Mouse (Mus musculus): ENCODE data around the gene Spcs1. TPM values are rescaled to one million over a fixed set of nuclear protein-coding genes. Genes with fewer than 3 reads are reported as not detected.

The Spcs1 gene
- total RNA-seq (2023) = 67.8 to 75.3 TPM (median 71.6 TPM) in 4 replicates

DNA sequence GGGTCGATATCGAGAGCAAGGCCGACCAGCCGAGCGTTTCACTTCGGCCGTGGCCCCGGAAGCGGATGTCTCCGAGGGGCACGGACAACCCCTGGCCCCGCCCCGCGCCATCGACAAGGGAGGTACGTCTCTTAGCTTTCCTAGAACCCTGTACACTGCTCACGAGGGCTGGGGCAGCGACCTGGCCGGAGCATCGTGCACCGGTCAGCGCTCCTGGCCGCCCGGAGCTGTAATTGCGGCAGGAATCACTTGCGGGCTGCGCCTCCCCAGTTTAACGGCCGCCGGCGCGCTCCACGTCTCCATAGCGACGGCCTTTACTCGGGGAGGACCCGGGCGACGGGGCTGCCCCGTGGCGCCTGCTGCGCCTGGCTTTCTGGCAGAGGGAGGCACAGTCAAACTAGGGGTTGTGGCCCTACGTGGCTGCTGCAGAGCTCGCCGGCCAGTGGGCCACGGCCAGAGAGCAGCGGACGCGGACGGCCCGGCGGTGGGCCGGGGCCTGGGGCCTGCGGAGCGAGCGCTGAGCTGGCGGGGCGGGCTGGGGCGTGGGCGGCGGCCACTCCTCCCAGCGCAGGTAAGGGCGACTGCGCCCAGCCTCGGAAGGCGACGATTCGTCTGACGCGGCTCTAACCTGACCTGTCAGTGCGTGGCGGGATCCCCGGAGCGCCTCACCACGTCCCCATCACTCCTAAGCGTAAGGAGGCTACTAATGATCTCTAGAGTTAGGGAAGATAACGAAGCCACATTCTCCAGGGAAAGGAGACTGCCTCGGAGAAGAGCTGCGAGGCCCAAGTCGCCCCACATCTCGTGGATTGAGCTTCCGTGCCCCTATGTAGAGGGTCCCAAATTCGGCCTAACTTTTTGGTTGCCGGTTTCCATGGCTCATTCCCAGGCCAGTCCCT lies at the start of gene Spcs1, which contains the start of gene Glt8d1:
Gene Spcs1 (minus strand): TSS at position 366 of the 899 bp plus-strand sequence.
Gene Glt8d1 (plus strand): TSS at position 94 of the 899 bp plus-strand sequence.

DNA sequence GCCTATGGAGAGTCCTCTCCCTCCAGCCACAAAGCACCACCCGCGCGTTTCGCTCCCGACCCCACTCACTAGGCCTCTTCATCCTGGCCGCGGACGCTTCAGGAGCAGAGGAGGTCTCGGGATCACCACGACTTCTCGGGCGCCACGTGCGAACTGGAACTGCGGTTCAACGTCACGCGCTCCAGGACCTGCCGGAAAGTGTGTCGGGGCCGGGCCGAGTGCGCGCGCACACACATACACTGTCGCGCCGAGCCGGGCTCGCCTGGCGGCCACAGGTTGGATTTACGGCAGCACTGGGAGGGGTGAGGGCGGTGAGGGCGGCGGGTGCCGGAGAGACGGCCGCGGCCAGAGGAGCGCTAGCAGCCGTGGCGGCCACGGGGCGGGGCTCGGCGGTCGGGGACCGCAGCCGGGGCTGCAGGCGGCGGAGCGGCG lies 17.4 kb upstream of the Spcs1 start, which contains the start of the genes Pbrm1 and Gnl3:
Gene Pbrm1 (plus strand): TSS at position 279 of the 432 bp plus-strand sequence.
Gene Gnl3 (minus strand): TSS at position 293 of the 432 bp plus-strand sequence.

DNA sequence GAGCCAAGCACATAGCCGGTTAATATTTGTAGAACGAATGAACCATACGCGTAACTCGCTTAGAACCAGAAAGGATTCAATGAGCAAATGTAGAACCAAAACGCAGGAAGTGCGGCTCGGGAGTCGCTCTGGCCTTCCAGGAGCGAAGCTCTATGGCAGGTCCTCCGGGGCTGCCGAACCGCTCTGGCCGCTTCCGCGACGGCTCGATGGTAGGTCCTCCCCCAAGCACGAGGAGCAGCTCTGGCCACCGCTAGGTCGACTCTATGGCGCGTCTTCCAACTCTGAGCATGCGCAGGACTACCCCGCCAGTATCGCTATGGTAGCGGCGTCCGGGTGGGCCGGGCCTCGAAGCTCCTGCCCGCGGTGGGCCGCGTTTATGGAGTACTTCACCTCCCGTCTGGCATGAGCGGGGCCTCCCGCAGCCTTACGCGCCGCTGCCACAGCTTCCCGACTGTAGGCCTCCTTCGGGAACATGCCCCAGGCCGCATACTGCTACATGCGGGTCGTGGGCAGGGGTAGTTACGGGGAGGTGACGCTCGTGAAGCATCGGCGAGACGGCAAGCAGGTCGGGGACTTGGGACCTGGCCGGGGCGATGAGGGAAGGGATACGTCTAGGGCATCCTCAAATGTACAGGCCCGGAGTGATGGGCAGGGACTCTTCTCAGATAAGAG lies 50.2 kb downstream of the Spcs1 start, which contains the start of gene Nek4:
Gene Nek4 (plus strand): TSS at position 224 of the 672 bp plus-strand sequence.

Other genes starting within 250 kb of the Spcs1 start
- 15.7 to 21.0 TPM (median 17.2 TPM) in 4 replicates for gene Tmem110, start 176.1 kb downstream of the Spcs1 start, total RNA-seq (2023)
- 2.1 to 2.7 TPM (median 2.5 TPM) in 4 replicates for gene Mustn1, start 122.5 kb downstream of the Spcs1 start, total RNA-seq (2023)
- 0.26 to 1.0 TPM (median 0.48 TPM) in 4 replicates for gene Itih4, start 115.2 kb downstream of the Spcs1 start, total RNA-seq (2023)
- not detected in 4 replicates for gene Itih3, start 77.9 kb downstream of the Spcs1 start, total RNA-seq (2023)
- gene Itih1, start 58.4 kb downstream of the Spcs1 start, total RNA-seq (2023) = not detected in 4 replicates
- gene Nek4, start 50.3 kb downstream of the Spcs1 start, total RNA-seq (2023) = 5.3 to 9.2 TPM (median 6.0 TPM) in 4 replicates
- 9.7 to 15.3 TPM (median 11.5 TPM) in 4 replicates for gene Glt8d1, start 272 bp downstream of the Spcs1 start, total RNA-seq (2023)
- 76.6 to 84.3 TPM (median 79.4 TPM) in 4 replicates for gene Pbrm1, start 17.5 kb upstream of the Spcs1 start, total RNA-seq (2023)
- gene Gnl3, start 17.5 kb upstream of the Spcs1 start, total RNA-seq (2023) = 451 to 493 TPM (median 486 TPM) in 4 replicates
- 15.9 to 25.8 TPM (median 17.4 TPM) in 4 replicates for gene Smim4, start 127.3 kb upstream of the Spcs1 start, total RNA-seq (2023)
- gene Nt5dc2, start 129.4 kb upstream of the Spcs1 start, total RNA-seq (2023) = 0.80 to 1.7 TPM (median 1.5 TPM) in 4 replicates
- 0.33 to 2.9 TPM (median 0.94 TPM) in 3 of 4 replicates, not detected in the other for gene Stab1, start 167.0 kb upstream of the Spcs1 start, total RNA-seq (2023)
- gene Tnnc1, start 206.6 kb upstream of the Spcs1 start, total RNA-seq (2023) = 2.0 TPM in 1 of 4 replicates, not detected in the others
- gene Nisch, start 215.3 kb upstream of the Spcs1 start, total RNA-seq (2023) = 318 to 343 TPM (median 336 TPM) in 4 replicates
- gene Sema3g, start 216.2 kb upstream of the Spcs1 start, total RNA-seq (2023) = not detected in 4 replicates
- gene Phf7, start 249.6 kb upstream of the Spcs1 start, total RNA-seq (2023) = 12.6 to 18.4 TPM (median 14.7 TPM) in 4 replicates
- gene Bap1, start 249.8 kb upstream of the Spcs1 start, total RNA-seq (2023) = 117 to 132 TPM (median 124 TPM) in 4 replicates

Data from B cell, adult 62 days (primary cell).